13 mouse cellular contexts compared by ENCODE assay signal in genomic region chr17:72966091-72966531, GRCm38 (mm10). TPM values are rescaled to one million over a fixed set of nuclear protein-coding genes. Genes with fewer than 3 reads are reported as not detected.
A peak's percentile ranks its signal among the peaks of the same experiment; 100 is the strongest.
DNase-seq lines count a peak whose midpoint lies in the region; ATAC-seq and TF ChIP-seq lines count a peak whose summit lies in the region.
"Had no signal": no experiment of that assay in that cellular context is flagged by ENCODE, and none has a peak within 500 bp of the region (broad histone marks: within the 10 kb centered on the region; RNA-seq: fewer than 3 reads in every experiment).

No protein-coding gene starts in this region.

- H3K4me1 ChIP-seq in hindbrain, postnatal 0 days (ENCODE audit: insufficient read depth, low read length), result no peaks in the 10 kb centered on the region
- H3K4me1 ChIP-seq in hindbrain, embryonic 12.5 days, result 0 out of 2 replicates have a peak, but pooled peaks cover 5% of the 10 kb centered on the region
- peaks cover 23% of the 10 kb centered on the region for H3K4me1 ChIP-seq in limb, embryonic 10.5 days
- H3K4me1 ChIP-seq: hindbrain, embryonic 15.5 days had no signal

- H3K27ac ChIP-seq in hindbrain, postnatal 0 days, result no peak overlapping the region
- no peak overlapping the region for H3K27ac ChIP-seq in hindbrain, embryonic 12.5 days
- H3K27ac ChIP-seq in limb, embryonic 10.5 days, result peak overlapping the region; percentile 46; the same call in 1 of the 2 replicates
- H3K27ac ChIP-seq: hindbrain, embryonic 15.5 days; left cerebral cortex, adult 2 months; stomach, embryonic 15.5 days had no signal

- H3K9me3 ChIP-seq in hindbrain, postnatal 0 days (ENCODE audit: low read length), result no peaks in the 10 kb centered on the region
- no peaks in the 10 kb centered on the region for H3K9me3 ChIP-seq in hindbrain, embryonic 12.5 days (replicated peaks)
- no peaks in the 10 kb centered on the region for H3K9me3 ChIP-seq in limb, embryonic 10.5 days (replicated peaks)
- H3K9me3 ChIP-seq: hindbrain, embryonic 15.5 days; stomach, embryonic 15.5 days had no signal

- intact Hi-C loops in left cerebral cortex, postnatal 25 days (cut with DNase I), result no loop called here

- H3K36me3 ChIP-seq in hindbrain, postnatal 0 days (ENCODE audit: insufficient read depth, low read length), result no peaks in the 10 kb centered on the region
- H3K36me3 ChIP-seq in hindbrain, embryonic 12.5 days, result no peaks in the 10 kb centered on the region
- H3K36me3 ChIP-seq in limb, embryonic 10.5 days, result no peaks in the 10 kb centered on the region
- H3K36me3 ChIP-seq: hindbrain, embryonic 15.5 days; stomach, embryonic 15.5 days had no signal

- no peak overlapping the region for H3K4me3 ChIP-seq in hindbrain, postnatal 0 days (ENCODE audit: low read length)
- no peak overlapping the region for H3K4me3 ChIP-seq in hindbrain, embryonic 12.5 days
- no peak overlapping the region for H3K4me3 ChIP-seq in limb, embryonic 10.5 days
- H3K4me3 ChIP-seq: erythroblast, embryonic 14.5 days; hindbrain, embryonic 15.5 days; left cerebral cortex, adult 2 months; stomach, embryonic 15.5 days had no signal

- WGBS in hindbrain, postnatal 0 days, result 57% methylated on average over 5 of the region's 5 CpGs
- 53% methylated on average over 5 of the region's 5 CpGs for WGBS in hindbrain, embryonic 12.5 days
- 33% methylated on average over 5 of the region's 5 CpGs for WGBS in limb, embryonic 10.5 days

- no peaks in the 10 kb centered on the region for H3K27me3 ChIP-seq in hindbrain, postnatal 0 days (ENCODE audit: insufficient read depth, low read length)
- H3K27me3 ChIP-seq in hindbrain, embryonic 12.5 days, result no peaks in the 10 kb centered on the region
- H3K27me3 ChIP-seq in limb, embryonic 10.5 days (ENCODE audit: low read depth, poor library complexity, severe bottlenecking), result no peaks in the 10 kb centered on the region
- H3K27me3 ChIP-seq: hindbrain, embryonic 15.5 days; stomach, embryonic 15.5 days had no signal

- no peak overlapping the region for H3K4me2 ChIP-seq in hindbrain, postnatal 0 days (ENCODE audit: low read depth, low read length)
- no peak overlapping the region for H3K4me2 ChIP-seq in hindbrain, embryonic 12.5 days (replicated peaks)
- H3K4me2 ChIP-seq: hindbrain, embryonic 15.5 days; stomach, embryonic 15.5 days had no signal

- peak; percentile 12 for DNase-seq in hindbrain, postnatal 0 days (ENCODE audit: low spot score)
- DNase-seq in CD4-positive, CD25-positive, alpha-beta regulatory T cell, adult 2 months (ENCODE audit: low read depth, low spot score), result peak; percentile 66
- peak; percentile 41 for DNase-seq in embryo, embryonic 11 days
- DNase-seq in limb, embryonic 10.5 days (ENCODE audit: low spot score), result no peak
- DNase-seq in left cerebral cortex, postnatal 25 days (ENCODE audit: low spot score in 2 of 2), result no peak
- DNase-seq in left cerebral cortex, adult 8-10 months (ENCODE audit: low spot score in 2 of 2), result no peak
- DNase-seq in thymus, postnatal 0 days (ENCODE audit: low spot score), result no peak

- H3K9ac ChIP-seq in hindbrain, postnatal 0 days (replicated peaks; ENCODE audit: low read length), result no peak overlapping the region
- no peak overlapping the region for H3K9ac ChIP-seq in hindbrain, embryonic 12.5 days
- H3K9ac ChIP-seq: hindbrain, embryonic 15.5 days; stomach, embryonic 15.5 days had no signal

- no peak for ATAC-seq in hindbrain, postnatal 0 days
- no peak for ATAC-seq in hindbrain, embryonic 12.5 days (ENCODE audit: low FRiP score)

- TF ChIP-seq CTCF in hindbrain, postnatal 0 days (IDR thresholded peaks at IDR 0.05; ENCODE audit: low read depth), result no peak

RNA-seq across cellular contexts. Expression of gene Lbh, which starts 48.0 kb away (rescaled TPM):
- 79.4 and 103 TPM in 2 replicates for total RNA-seq in hindbrain, postnatal 0 days (2014; rRNA removed)
- polyA plus RNA-seq in hindbrain, postnatal 0 days (2015; fragmentation: Nextera tagmentation; extraction: Ambion mirVana), result 4.3 and 4.6 TPM in 2 replicates
- polyA plus RNA-seq in hindbrain, embryonic 12.5 days (2016; fragmentation: Nextera tagmentation; extraction: Ambion mirVana), result 4.3 and 4.4 TPM in 2 replicates
- polyA plus RNA-seq in limb, embryonic 10.5 days (2016; fragmentation: Nextera tagmentation; extraction: Ambion mirVana), result 1.9 and 2.0 TPM in 2 replicates
- total RNA-seq in left cerebral cortex, postnatal 25 days (2021), result 10 to 100 TPM; 37.0 to 37.3 TPM
- total RNA-seq in left cerebral cortex, adult 8-10 months (2022), result 10 to 100 TPM; 38.8 to 43.8 (median 41.5) TPM
- polyA plus RNA-seq in thymus, postnatal 0 days (2015; fragmentation: Nextera tagmentation; extraction: Ambion mirVana), result 9.5 and 10.4 TPM in 2 replicates
- total RNA-seq: MEL had no signal

Comparison
In these comparisons a context has a peak if more than half of its experiments do, and no peak if none do; other contexts are left out.
1. DNase-seq: peak in hindbrain, postnatal 0 days (single experiment), CD4-positive, CD25-positive, alpha-beta regulatory T cell, adult 2 months (single experiment) and embryo, embryonic 11 days (single experiment); none in limb, embryonic 10.5 days (single experiment), left cerebral cortex, postnatal 25 days (0 of 2), left cerebral cortex, adult 8-10 months (0 of 2) and thymus, postnatal 0 days (single experiment).